Mouse (Mus musculus): ENCODE measurements around the gene Fbxo39. TPM values are rescaled to one million over a fixed set of nuclear protein-coding genes. Genes with fewer than 3 reads are reported as not detected.

Gene Fbxo39
- not detected for polyA plus RNA-seq (2014; fragmentation: Illumina TruSeq; extraction: RNeasy Lipid Tissue Mini Kit (QIAGEN cat#74804); ENCODE audit: insufficient read depth, low read depth, low replicate concordance)

DNA sequence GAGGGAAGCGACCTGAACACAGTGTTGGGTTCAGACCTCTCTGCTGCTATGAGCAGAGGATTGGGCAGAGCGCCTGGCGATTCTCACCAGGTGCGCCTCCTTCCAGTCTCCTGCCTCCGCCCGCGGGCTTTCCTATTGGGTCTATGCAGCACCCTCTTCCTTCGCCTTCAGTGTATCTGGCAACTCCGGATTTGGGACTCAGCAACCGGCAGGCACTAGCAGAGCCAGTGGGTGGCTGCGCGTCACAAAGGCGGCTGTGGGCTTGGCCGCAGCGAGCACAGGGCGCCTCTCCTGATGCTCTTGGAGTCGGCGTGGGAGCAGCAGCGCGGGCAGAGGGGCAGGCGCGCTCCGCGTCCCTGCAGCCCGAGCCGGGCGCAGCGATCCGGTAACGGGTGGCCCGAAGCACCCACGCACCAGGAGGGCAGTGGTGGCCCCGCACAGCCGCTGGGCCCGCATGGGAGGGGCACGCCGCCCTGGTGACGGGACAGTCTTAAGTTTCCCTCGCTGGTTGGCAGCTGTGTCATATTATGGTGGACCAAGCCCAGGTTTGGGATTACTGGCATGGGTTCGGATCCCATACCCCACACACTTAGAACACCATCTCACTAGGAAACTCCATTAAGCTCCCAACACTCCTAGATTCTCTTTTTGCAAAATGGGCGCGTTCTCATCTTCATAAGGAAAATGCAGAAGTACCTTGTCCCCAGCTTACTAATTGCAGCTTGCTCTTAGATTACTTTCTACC lies at the start of gene Fbxo39:
Gene Fbxo39, plus strand, starts transcription at position 294 of the 745 bp plus-strand sequence.

DNA sequence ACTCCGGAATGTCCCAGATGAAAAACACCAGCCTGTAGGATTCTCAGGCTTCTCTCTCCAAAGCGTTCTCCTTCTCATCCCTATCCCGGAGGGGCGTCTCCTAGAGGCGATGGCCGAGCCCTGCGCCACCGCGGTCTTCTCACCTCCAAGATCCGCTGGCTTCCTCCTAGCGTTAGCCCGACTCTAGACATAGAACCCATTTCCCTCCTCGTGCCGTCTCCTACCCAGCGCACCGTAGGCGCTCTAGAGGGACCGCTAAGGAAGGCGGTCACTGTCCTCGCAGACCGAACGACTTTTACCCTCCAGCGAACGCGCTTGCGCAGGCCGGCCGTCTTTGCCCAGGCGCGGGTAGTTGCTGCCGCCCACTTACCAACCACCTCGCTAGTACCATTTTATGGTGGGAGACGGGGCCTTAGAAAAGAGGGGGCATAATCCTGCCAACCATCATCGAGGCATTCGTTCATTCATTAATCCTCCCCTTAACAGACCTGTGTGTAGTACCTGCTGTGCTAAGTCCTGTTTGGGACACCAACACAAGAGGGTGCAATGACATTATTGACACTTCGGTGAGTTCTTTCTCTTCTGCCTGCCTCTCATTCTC lies 47.2 kb upstream of the Fbxo39 start, which contains the start of gene Slc13a5:
Gene Slc13a5, minus strand, starts transcription at position 263 of the 601 bp plus-strand sequence.

GRCm38 (mm10) chr11:72301334-72301733 lies 12.9 kb upstream of the Fbxo39 start, which contains the start of gene Xaf1:
Xaf1 (plus strand) TSS chr11:72301629.

DNA sequence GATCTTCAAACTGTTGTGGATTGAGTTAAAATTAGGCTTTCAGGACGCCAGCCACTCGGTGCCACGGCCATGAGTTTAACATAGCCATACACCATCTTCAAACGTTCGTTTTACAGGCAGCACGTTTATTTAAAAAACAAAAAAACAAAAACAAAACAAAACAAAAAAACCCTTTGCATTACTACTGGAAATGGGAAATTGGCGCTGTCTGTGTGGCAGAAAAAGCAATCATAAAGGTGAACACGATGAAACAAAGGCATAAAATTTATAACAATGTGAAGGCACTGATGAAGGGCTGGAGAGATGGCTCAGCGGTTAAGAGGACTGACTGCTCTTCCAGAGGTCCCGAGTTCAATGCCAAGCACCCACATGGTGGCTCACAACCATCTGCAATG lies 48.1 kb downstream of the Fbxo39 start, which contains the start of gene Tekt1:
Gene Tekt1, minus strand, starts transcription at position 96 of the 395 bp plus-strand sequence.

Other genes with a start within 250 kb of the Fbxo39 start
- gene Pitpnm3, start 178.7 kb upstream of the Fbxo39 start, polyA plus RNA-seq (2014; fragmentation: Illumina TruSeq; extraction: RNeasy Lipid Tissue Mini Kit (QIAGEN cat#74804); ENCODE audit: insufficient read depth, low read depth, low replicate concordance) = 6.1 TPM
- 0.12 TPM for gene Gm43951, start 107.6 kb upstream of the Fbxo39 start, polyA plus RNA-seq (2014; fragmentation: Illumina TruSeq; extraction: RNeasy Lipid Tissue Mini Kit (QIAGEN cat#74804); ENCODE audit: insufficient read depth, low read depth, low replicate concordance)
- 2.3 TPM for gene 4933427D14Rik, start 107.0 kb upstream of the Fbxo39 start, polyA plus RNA-seq (2014; fragmentation: Illumina TruSeq; extraction: RNeasy Lipid Tissue Mini Kit (QIAGEN cat#74804); ENCODE audit: insufficient read depth, low read depth, low replicate concordance)
- 123 TPM for gene Txndc17, start 106.9 kb upstream of the Fbxo39 start, polyA plus RNA-seq (2014; fragmentation: Illumina TruSeq; extraction: RNeasy Lipid Tissue Mini Kit (QIAGEN cat#74804); ENCODE audit: insufficient read depth, low read depth, low replicate concordance)
- gene Med31, start 98.9 kb upstream of the Fbxo39 start, polyA plus RNA-seq (2014; fragmentation: Illumina TruSeq; extraction: RNeasy Lipid Tissue Mini Kit (QIAGEN cat#74804); ENCODE audit: insufficient read depth, low read depth, low replicate concordance) = 27.2 TPM
- gene Slc13a5, start 47.2 kb upstream of the Fbxo39 start, polyA plus RNA-seq (2014; fragmentation: Illumina TruSeq; extraction: RNeasy Lipid Tissue Mini Kit (QIAGEN cat#74804); ENCODE audit: insufficient read depth, low read depth, low replicate concordance) = not detected
- gene Xaf1, start 12.8 kb upstream of the Fbxo39 start, polyA plus RNA-seq (2014; fragmentation: Illumina TruSeq; extraction: RNeasy Lipid Tissue Mini Kit (QIAGEN cat#74804); ENCODE audit: insufficient read depth, low read depth, low replicate concordance) = 46.6 TPM
- 14.1 TPM for gene Tekt1, start 48.0 kb downstream of the Fbxo39 start, polyA plus RNA-seq (2014; fragmentation: Illumina TruSeq; extraction: RNeasy Lipid Tissue Mini Kit (QIAGEN cat#74804); ENCODE audit: insufficient read depth, low read depth, low replicate concordance)
- gene Smtnl2, start 97.3 kb downstream of the Fbxo39 start, polyA plus RNA-seq (2014; fragmentation: Illumina TruSeq; extraction: RNeasy Lipid Tissue Mini Kit (QIAGEN cat#74804); ENCODE audit: insufficient read depth, low read depth, low replicate concordance) = 11.8 TPM
- gene Ggt6, start 121.1 kb downstream of the Fbxo39 start, polyA plus RNA-seq (2014; fragmentation: Illumina TruSeq; extraction: RNeasy Lipid Tissue Mini Kit (QIAGEN cat#74804); ENCODE audit: insufficient read depth, low read depth, low replicate concordance) = 1.3 TPM
- gene Mybbp1a, start 126.9 kb downstream of the Fbxo39 start, polyA plus RNA-seq (2014; fragmentation: Illumina TruSeq; extraction: RNeasy Lipid Tissue Mini Kit (QIAGEN cat#74804); ENCODE audit: insufficient read depth, low read depth, low replicate concordance) = 25.2 TPM
- gene Spns2, start 175.5 kb downstream of the Fbxo39 start, polyA plus RNA-seq (2014; fragmentation: Illumina TruSeq; extraction: RNeasy Lipid Tissue Mini Kit (QIAGEN cat#74804); ENCODE audit: insufficient read depth, low read depth, low replicate concordance) = 27.5 TPM
- 0.46 TPM for gene Spns3, start 236.1 kb downstream of the Fbxo39 start, polyA plus RNA-seq (2014; fragmentation: Illumina TruSeq; extraction: RNeasy Lipid Tissue Mini Kit (QIAGEN cat#74804); ENCODE audit: insufficient read depth, low read depth, low replicate concordance)

All from lung, adult 10 weeks (tissue).